Mouse (Mus musculus) monocyte, adult 59 days (primary cell): ENCODE results near the gene Hsd17b10. TPM values are rescaled to one million over a fixed set of nuclear protein-coding genes. Genes with fewer than 3 reads are reported as not detected.

Source experiments
- total RNA-seq, 2 experiments: library from RNA; stranded (reverse); gene quantifications; one replicate each; pipeline ENCODE4 v1.2.4; 2023

Hsd17b10 gene
- total RNA-seq: 10 to 100 TPM; 41.2 to 51.8 TPM

DNA sequence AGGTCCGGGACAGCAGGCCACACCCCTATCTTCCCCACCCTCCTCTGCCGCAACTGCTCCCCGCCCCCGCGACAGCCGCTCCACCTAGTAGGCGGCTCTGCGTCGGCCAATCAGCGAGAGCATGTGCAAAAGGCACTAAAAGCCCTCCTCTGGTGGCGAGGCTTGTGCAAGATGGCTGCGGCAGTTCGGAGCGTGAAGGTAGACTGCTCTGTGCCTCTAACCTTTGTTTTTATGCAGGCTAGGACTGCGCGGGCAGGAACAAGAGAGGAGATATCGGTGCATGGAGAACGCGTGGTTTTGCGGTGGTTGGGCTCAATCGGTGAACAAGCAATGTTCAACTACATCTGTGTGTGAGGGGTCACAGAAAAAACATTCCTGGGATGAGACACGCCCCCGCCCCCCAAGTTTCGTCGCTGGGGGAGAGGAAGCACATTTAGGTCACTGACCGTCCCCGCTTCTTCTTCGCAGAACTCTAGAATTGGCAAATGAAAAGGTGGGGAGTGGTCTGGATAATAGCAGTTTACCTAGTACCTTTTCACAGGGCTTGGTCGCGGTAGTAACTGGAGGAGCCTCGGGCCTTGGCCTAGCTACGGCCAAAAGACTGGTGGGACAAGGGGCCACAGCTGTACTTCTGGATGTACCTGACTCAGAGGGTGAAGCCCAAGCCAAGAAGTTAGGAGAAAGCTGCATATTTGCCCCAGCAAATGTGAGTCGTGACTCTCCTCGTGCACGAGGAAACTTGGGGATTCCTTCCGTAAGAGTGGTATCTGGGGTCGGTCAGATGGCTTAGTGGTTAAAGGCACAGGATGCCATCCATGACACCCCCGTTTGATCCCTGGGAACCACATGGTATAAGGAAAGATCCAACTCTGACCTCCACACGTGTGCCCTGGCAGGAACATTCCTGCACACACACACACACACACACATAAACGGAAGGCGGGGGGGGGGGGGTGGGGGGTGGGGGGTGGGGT is at the start of gene Hsd17b10:
Gene Hsd17b10, plus strand, starts transcription at position 109 of the 974 bp plus-strand sequence.

DNA sequence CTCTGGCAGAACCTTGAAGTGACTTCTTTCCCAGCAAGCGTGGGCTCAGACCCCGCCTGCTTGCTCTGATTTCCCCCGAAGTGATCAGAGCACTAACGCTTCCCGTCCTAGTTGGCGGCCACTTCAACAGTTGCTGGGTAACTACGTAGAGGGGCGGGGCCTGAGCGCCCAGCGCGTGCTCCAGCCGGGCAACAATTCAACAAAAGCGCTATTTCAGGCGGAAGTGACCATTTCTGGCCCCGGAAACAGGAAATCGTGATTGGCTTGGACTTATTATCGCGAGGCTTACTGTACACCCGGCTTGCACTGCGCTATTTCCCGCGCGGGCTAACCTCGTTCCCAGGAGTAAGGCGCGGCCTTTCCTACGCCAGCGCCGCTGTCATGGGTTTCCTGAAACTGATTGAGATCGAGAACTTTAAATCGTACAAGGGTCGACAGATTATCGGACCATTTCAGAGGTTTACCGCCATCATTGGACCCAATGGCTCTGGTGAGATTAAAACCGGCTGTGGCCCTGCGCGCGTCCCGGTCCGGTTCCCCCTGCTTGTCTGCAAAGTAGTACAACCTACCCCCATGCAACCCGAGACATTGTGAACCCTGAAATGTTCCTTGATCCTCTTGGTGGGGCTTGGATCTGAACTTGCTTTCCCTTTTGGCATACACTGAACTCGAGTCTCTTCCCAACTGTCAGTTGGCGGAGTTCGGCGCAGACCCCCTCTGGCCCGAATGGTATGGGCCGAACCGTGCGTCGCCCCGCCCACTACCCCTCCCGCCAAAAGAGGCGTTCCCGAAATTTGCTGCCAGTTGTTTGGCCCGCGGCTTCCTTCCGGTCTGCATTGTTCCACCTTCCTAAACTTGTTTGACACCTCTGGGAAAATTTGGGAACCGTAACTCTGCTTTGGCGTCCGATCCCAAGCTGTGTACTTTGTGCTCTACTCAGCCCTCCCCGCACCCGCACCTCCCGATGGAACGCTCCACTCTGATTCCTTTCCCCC is 14.8 kb downstream of the Hsd17b10 start, which contains the start of the genes Ribc1 and Smc1a:
Gene Ribc1, minus strand, starts transcription at position 145 of the 995 bp plus-strand sequence.
Gene Smc1a, plus strand, starts transcription at position 278 of the 995 bp plus-strand sequence.

Other genes with a start within 250 kb of the Hsd17b10 start
- 100 to 1,000 TPM; 160 to 172 TPM for gene Huwe1, start 201.0 kb upstream of the Hsd17b10 start, total RNA-seq
- gene Ribc1, start 14.4 kb downstream of the Hsd17b10 start, total RNA-seq: under 1 TPM; 0.31 to 0.70 TPM
- 100 to 1,000 TPM in 1 of 2 experiments, 10 to 100 TPM in 1; 85.7 to 120 TPM for gene Smc1a, start 14.6 kb downstream of the Hsd17b10 start, total RNA-seq
- 10 to 100 TPM; 21.5 to 31.4 TPM for gene Iqsec2, start 142.4 kb downstream of the Hsd17b10 start, total RNA-seq
- gene Kdm5c, start 231.2 kb downstream of the Hsd17b10 start, total RNA-seq: 100 to 1,000 TPM in 1 of 2 experiments, 10 to 100 TPM in 1; 79.3 to 111 TPM